Mouse (Mus musculus) heart, postnatal 0 days (tissue): ENCODE results near the gene Cenpo. TPM values are rescaled to one million over a fixed set of nuclear protein-coding genes. Genes with fewer than 3 reads are reported as not detected.
A peak's percentile ranks its signal among the peaks of the same experiment; 100 is the strongest.

ENCODE experiments used
- ATAC-seq: fragments of 200-750 bp; cut with Nextera tagmentation; 2 replicates; pipeline ENCODE4 v1.8.0; 2017; ENCODE audit warnings: low read depth, moderate number of reproducible peaks, moderate library complexity; ENCODE audit not compliant: insufficient read depth
- DNase-seq: peaks from one replicate; pipeline ENCODE4 v3.0.0-alpha.2; 2016; ENCODE audit warnings: low spot score
- H3K27ac ChIP-seq: fragments of 300-500 bp; sonication (generic); 2 replicates; pipeline ENCODE4 v1.5.1; 2014; ENCODE audit warnings: low read depth, mild to moderate bottlenecking
- H3K27me3 ChIP-seq: fragments of 300-500 bp; sonication (generic); 2 replicates; pipeline ENCODE4 v1.6.1; 2014; ENCODE audit warnings: low read length, mixed read lengths; ENCODE audit not compliant: control insufficient read depth, insufficient read depth
- H3K36me3 ChIP-seq: fragments of 300-500 bp; sonication (generic); replicated peaks from 2 replicates; pipeline ENCODE4 v1.6.1; 2014; ENCODE audit warnings: low read length, mixed read lengths; ENCODE audit not compliant: control insufficient read depth, insufficient read depth
- H3K4me1 ChIP-seq: fragments of 300-500 bp; sonication (generic); 2 replicates; pipeline ENCODE4 v1.6.1; 2014; ENCODE audit warnings: antibody characterized with exemption; ENCODE audit not compliant: control insufficient read depth, insufficient read depth
- H3K4me2 ChIP-seq: fragments of 300-500 bp; sonication (generic); 2 replicates; pipeline ENCODE4 v1.6.1; 2014; ENCODE audit warnings: low read depth, mild to moderate bottlenecking, low read length, moderate library complexity
- H3K4me3 ChIP-seq: fragments of 300-500 bp; sonication (generic); 2 replicates; pipeline ENCODE4 v1.5.1; 2014; ENCODE audit warnings: low read depth, low read length
- H3K9ac ChIP-seq: fragments of 300-500 bp; sonication (generic); replicated peaks from 2 replicates; pipeline ENCODE4 v1.6.1; 2014; ENCODE audit warnings: low read depth, low read length, mixed read lengths
- H3K9me3 ChIP-seq: fragments of 300-500 bp; sonication (generic); replicated peaks from 2 replicates; pipeline ENCODE4 v1.6.1; 2016; ENCODE audit warnings: low read length; ENCODE audit not compliant: control insufficient read depth
- CTCF ChIP-seq: IDR thresholded peaks from 2 replicates; pipeline ENCODE4 v1.5.1; 2016; ENCODE audit warnings: antibody characterized with exemption, control low read depth, low read depth
- EP300 ChIP-seq: IDR thresholded peaks from 2 replicates; pipeline ENCODE4 v1.6.1; 2016; ENCODE audit warnings: antibody characterized with exemption, low read depth
- WGBS: fragments of 180-500 bp; shearing (Covaris S2); extraction: QIAGEN DNeasy Blood & Tissue Kit; methylation state at CpG from one replicate; pipeline ENCODE4 v1.1.7; 2014; 5-methylcytosine and 5-hydroxymethylcytosine counted together
- polyA plus RNA-seq: library from polyadenylated mRNA; unstranded; fragments of >200 nt; fragmentation: Nextera tagmentation; extraction: Ambion mirVana; gene quantifications from 2 replicates; pipeline ENCODE4 v1.2.1, GENCODE M21; 2015
- total RNA-seq: library from RNA; depleted of rRNA; stranded (reverse); fragments of >200 nt; gene quantifications from 2 replicates; pipeline ENCODE4 v1.2.3, GENCODE M21; 2014; ENCODE audit warnings: low replicate concordance

Gene Cenpo
- total and polyA plus RNA-seq, 2 experiments from 2014 or later, result 3.1 to 14.2 TPM

GRCm38 (mm10) chr12:4208405-4209133 lies 25.5 kb downstream of the Cenpo start:
- Histone ChIP-seq H3K27me3 (no peaks in the 10 kb centered on the region), H3K4me1 (no peaks in the 10 kb centered on the region), H3K36me3 (peaks cover 38% of the 10 kb centered on the region), H3K4me3 (no peak overlapping the region), H3K27ac (no peak overlapping the region), H3K9me3 (no peaks in the 10 kb centered on the region), H3K9ac (no peak overlapping the region), H3K4me2 (no peak overlapping the region)
- ATAC-seq (peak; percentile 30; the same call in 1 of the 2 replicates), DNase-seq (peak; percentile 72)
- peak; percentile 67 for TF ChIP-seq CTCF
- TF ChIP-seq EP300, result no peak
- 76% methylated on average over 15 of the region's 15 CpGs for WGBS

GRCm38 (mm10) chr12:4206106-4206505 lies 28.0 kb downstream of the Cenpo start:
- WGBS, result 94% methylated on average over 11 of the region's 11 CpGs
- Histone ChIP-seq H3K9ac (no peak overlapping the region), H3K4me1 (no peaks in the 10 kb centered on the region), H3K36me3 (peaks cover 15% of the 10 kb centered on the region), H3K27ac (no peak overlapping the region), H3K4me3 (no peak overlapping the region), H3K4me2 (no peak overlapping the region), H3K27me3 (no peaks in the 10 kb centered on the region), H3K9me3 (no peaks in the 10 kb centered on the region)
- no peak for ATAC-seq
- TF ChIP-seq CTCF (no peak), EP300 (no peak)
- no peak for DNase-seq

GRCm38 (mm10) chr12:4202206-4202605 lies 31.9 kb downstream of the Cenpo start:
- TF ChIP-seq EP300, result no peak
- TF ChIP-seq CTCF, result no peak
- ATAC-seq, result no peak
- 87% methylated on average over 4 of the region's 4 CpGs for WGBS

GRCm38 (mm10) chr12:4201454-4202200 lies 32.5 kb downstream of the Cenpo start:
- Histone ChIP-seq H3K4me2 (no peak overlapping the region), H3K27me3 (no peaks in the 10 kb centered on the region), H3K27ac (no peak overlapping the region), H3K4me1 (no peaks in the 10 kb centered on the region), H3K36me3 (peaks cover 7% of the 10 kb centered on the region), H3K9me3 (no peaks in the 10 kb centered on the region), H3K4me3 (no peak overlapping the region), H3K9ac (no peak overlapping the region)
- no peak for TF ChIP-seq CTCF
- TF ChIP-seq EP300, result no peak
- DNase-seq (no peak), ATAC-seq (no peak)
- WGBS, result 83% methylated on average over 13 of the region's 13 CpGs

More at GRCm38 (mm10) chr12:4202206-4202605, 31.9 kb downstream of the Cenpo start:
- Histone ChIP-seq H3K4me1 (no peaks in the 10 kb centered on the region), H3K9ac (no peak overlapping the region), H3K9me3 (no peaks in the 10 kb centered on the region), H3K27ac (no peak overlapping the region), H3K27me3 (no peaks in the 10 kb centered on the region), H3K36me3 (peaks cover 7% of the 10 kb centered on the region), H3K4me3 (no peak overlapping the region), H3K4me2 (no peak overlapping the region)
- no peak for DNase-seq

- Histone ChIP-seq H3K27me3 (no peaks in the 10 kb centered on the region), H3K4me1 (no peaks in the 10 kb centered on the region), H3K4me2 (no peak overlapping the region), H3K36me3 (no peaks in the 10 kb centered on the region; the same call in 1 of the 2 replicates), H3K27ac (no peak overlapping the region), H3K9me3 (no peaks in the 10 kb centered on the region), H3K9ac (no peak overlapping the region), H3K4me3 (no peak overlapping the region)
- ATAC-seq (no peak), DNase-seq (no peak)
- no peak for TF ChIP-seq EP300
- no peak for TF ChIP-seq CTCF
- WGBS, result 93% methylated on average over 11 of the region's 11 CpGs
These were observed 34.8 kb downstream of the Cenpo start for GRCm38 (mm10) chr12:4199271-4199670.
